Comparison of ENCODE assay signal across 13 mouse cellular contexts in the genomic region with DNA sequence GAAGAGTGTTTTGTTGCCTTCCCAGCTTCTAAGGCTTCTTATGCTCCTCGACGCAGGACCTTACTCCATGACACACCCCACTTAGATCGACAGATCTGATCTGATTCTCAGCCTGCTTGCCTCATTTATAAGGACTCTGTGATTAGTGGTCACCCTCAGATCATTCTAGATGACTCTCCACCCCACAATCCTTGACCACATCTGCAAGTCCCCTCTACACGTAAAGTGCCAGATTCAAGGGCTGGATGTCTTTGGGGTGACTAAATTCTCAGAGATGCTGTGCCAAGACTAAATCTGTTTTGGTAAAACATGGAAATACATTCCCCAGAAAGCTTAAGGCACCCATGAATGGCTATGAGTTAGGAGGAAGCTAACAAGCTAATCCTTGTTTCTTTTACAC. TPM values are rescaled to one million over a fixed set of nuclear protein-coding genes. Genes with fewer than 3 reads are reported as not detected.
DNase-seq lines count a peak whose midpoint lies in the region; ATAC-seq and TF ChIP-seq lines count a peak whose summit lies in the region.
"Had no signal": no experiment of that assay in that cellular context is flagged by ENCODE, and none has a peak within 500 bp of the region (broad histone marks: within the 10 kb centered on the region; RNA-seq: fewer than 3 reads in every experiment).

No protein-coding gene starts in this region.

- H3K9me3 ChIP-seq in heart, embryonic 13.5 days, result no peaks in the 10 kb centered on the region
- no peaks in the 10 kb centered on the region for H3K9me3 ChIP-seq in neural tube, embryonic 15.5 days (replicated peaks)
- no peaks in the 10 kb centered on the region for H3K9me3 ChIP-seq in heart, embryonic 16.5 days (replicated peaks; ENCODE audit: control insufficient read depth, low read length)
- no peaks in the 10 kb centered on the region for H3K9me3 ChIP-seq in liver, postnatal 0 days (ENCODE audit: low read length)
- H3K9me3 ChIP-seq: liver, embryonic 12.5 days had no signal

- TF ChIP-seq EP300 in liver, postnatal 0 days (IDR thresholded peaks at IDR 0.05; ENCODE audit: low read depth), result no peak

- peak overlapping the region; percentile 99 for H3K27ac ChIP-seq in heart, embryonic 13.5 days (replicated peaks)
- H3K27ac ChIP-seq in neural tube, embryonic 15.5 days (replicated peaks), result peak overlapping the region; percentile 72; the same call in 1 of the 2 replicates
- peak overlapping the region; percentile 100 for H3K27ac ChIP-seq in heart, embryonic 16.5 days (ENCODE audit: low read length)
- H3K27ac ChIP-seq in liver, postnatal 0 days (ENCODE audit: low read depth), result no peak overlapping the region
- H3K27ac ChIP-seq: liver, embryonic 12.5 days had no signal

- DNase-seq in heart, postnatal 36 days, result no peak
- no peak for DNase-seq in neural tube, embryonic 10.5 days (ENCODE audit: extremely low spot score, low spot score)
- no peak for DNase-seq in adrenal gland, adult 2 months
- no peak for DNase-seq in liver, postnatal 0 days
- DNase-seq: adrenal gland, postnatal 25 days; cerebellum, adult 18-20 months; lung, postnatal 14 days; right cerebral cortex, postnatal 4 days had no signal

- TF ChIP-seq POLR2A in myocyte (IDR thresholded peaks at IDR 0.05; ENCODE audit: insufficient read length, low read depth), result no peak

- intact Hi-C loops in heart, postnatal 36 days (cut with DNase I), result loop anchor here (5.0 kb wide), 3 partner anchors 72 to 152 kb away; a partner anchor contains a TSS

- peak overlapping the region; percentile 69 for H3K4me2 ChIP-seq in heart, embryonic 13.5 days
- no peak overlapping the region; the same call in 1 of the 2 replicates for H3K4me2 ChIP-seq in neural tube, embryonic 15.5 days
- peak overlapping the region; percentile 71 for H3K4me2 ChIP-seq in heart, embryonic 16.5 days (ENCODE audit: low read depth, low read length)
- H3K4me2 ChIP-seq in myocyte (ENCODE audit: low read depth), result peak overlapping the region; percentile 78
- no peak overlapping the region for H3K4me2 ChIP-seq in liver, postnatal 0 days (ENCODE audit: low read depth, low read length)

- peak overlapping the region; percentile 86 for H3K9ac ChIP-seq in heart, embryonic 13.5 days
- H3K9ac ChIP-seq in neural tube, embryonic 15.5 days (replicated peaks), result no peak overlapping the region
- H3K9ac ChIP-seq in heart, embryonic 16.5 days (ENCODE audit: low read length), result peak overlapping the region; percentile 85; the same call in 1 of the 2 replicates
- H3K9ac ChIP-seq in liver, postnatal 0 days (replicated peaks), result no peak overlapping the region
- H3K9ac ChIP-seq: liver, embryonic 12.5 days had no signal

- no peak overlapping the region for H3K4me3 ChIP-seq in heart, embryonic 13.5 days
- H3K4me3 ChIP-seq in neural tube, embryonic 15.5 days (replicated peaks), result no peak overlapping the region
- H3K4me3 ChIP-seq in heart, embryonic 16.5 days (ENCODE audit: low read length), result no peak overlapping the region
- H3K4me3 ChIP-seq in myocyte, result no peak overlapping the region
- H3K4me3 ChIP-seq in liver, postnatal 0 days (ENCODE audit: low read depth, low read length), result no peak overlapping the region
- H3K4me3 ChIP-seq: liver, embryonic 12.5 days had no signal

- no peaks in the 10 kb centered on the region for H3K27me3 ChIP-seq in heart, embryonic 13.5 days (replicated peaks)
- H3K27me3 ChIP-seq in neural tube, embryonic 15.5 days (replicated peaks), result no peaks in the 10 kb centered on the region
- H3K27me3 ChIP-seq in heart, embryonic 16.5 days (ENCODE audit: control insufficient read depth, insufficient read depth, low read length), result no peaks in the 10 kb centered on the region
- no peaks in the 10 kb centered on the region for H3K27me3 ChIP-seq in myocyte (ENCODE audit: control insufficient read depth, insufficient read depth, insufficient read length)
- H3K27me3 ChIP-seq in liver, postnatal 0 days (ENCODE audit: insufficient read depth, low read length), result no peaks in the 10 kb centered on the region
- H3K27me3 ChIP-seq: liver, embryonic 12.5 days had no signal

- H3ac ChIP-seq in myocyte (ENCODE audit: control insufficient read depth, insufficient read length), result no peak overlapping the region

- peaks cover 54% of the 10 kb centered on the region for H3K4me1 ChIP-seq in heart, embryonic 13.5 days
- peaks cover 15% of the 10 kb centered on the region for H3K4me1 ChIP-seq in neural tube, embryonic 15.5 days
- H3K4me1 ChIP-seq in heart, embryonic 16.5 days (ENCODE audit: control insufficient read depth, insufficient read depth, low read length), result peaks cover 33% of the 10 kb centered on the region
- H3K4me1 ChIP-seq in liver, postnatal 0 days (ENCODE audit: insufficient read depth), result peaks cover 4% of the 10 kb centered on the region; the same call in 1 of the 2 replicates

- H3K36me3 ChIP-seq in heart, embryonic 13.5 days, result peaks cover 14% of the 10 kb centered on the region
- H3K36me3 ChIP-seq in neural tube, embryonic 15.5 days, result no peaks in the 10 kb centered on the region
- peaks cover 11% of the 10 kb centered on the region for H3K36me3 ChIP-seq in heart, embryonic 16.5 days (ENCODE audit: control insufficient read depth, insufficient read depth)
- H3K36me3 ChIP-seq in myocyte (ENCODE audit: control insufficient read depth, insufficient read depth), result no peaks in the 10 kb centered on the region
- H3K36me3 ChIP-seq in liver, postnatal 0 days (replicated peaks; ENCODE audit: insufficient read depth, low read length), result no peaks in the 10 kb centered on the region
- H3K36me3 ChIP-seq: liver, embryonic 12.5 days had no signal

- ATAC-seq in heart, embryonic 13.5 days (ENCODE audit: extremely low read depth, insufficient number of reproducible peaks, low FRiP score, low TSS enrichment), result no peak
- ATAC-seq in neural tube, embryonic 15.5 days (ENCODE audit: low FRiP score), result no peak
- ATAC-seq in heart, embryonic 16.5 days (replicated peaks; ENCODE audit: extremely low read depth, insufficient read depth, low FRiP score), result no peak
- no peak for ATAC-seq in liver, postnatal 0 days

- no peaks in the 10 kb centered on the region for H3K79me2 ChIP-seq in myocyte (ENCODE audit: control insufficient read depth, insufficient read depth)

- 80% methylated on average over 4 of the region's 4 CpGs for WGBS in heart, embryonic 13.5 days
- 89% methylated on average over 4 of the region's 4 CpGs for whole genome bisulfite sequencing in neural tube, embryonic 15.5 days
- WGBS in heart, embryonic 16.5 days, result 80% methylated on average over 4 of the region's 4 CpGs
- 73% methylated on average over 4 of the region's 4 CpGs for WGBS in liver, postnatal 0 days (ENCODE audit: insufficient replicate concordance)

- TF ChIP-seq CTCF in liver, postnatal 0 days (IDR thresholded peaks at IDR 0.05; ENCODE audit: low read depth), result no peak

TF ChIP-seq in myocyte, 11 proteins besides CTCF, POLR2A, EP300 and RAD21:
- TF ChIP-seq USF1 (IDR thresholded peaks at IDR 0.05; ENCODE audit: low read depth) (no peak), CEBPB (IDR thresholded peaks at IDR 0.05; ENCODE audit: insufficient read depth, poor library complexity, severe bottlenecking) (peak; percentile 29; the same call in 1 of the 2 replicates)

RNA-seq across cellular contexts. Expression of a gene that starts 0.8 kb away (rescaled TPM):
- polyA plus RNA-seq in heart, embryonic 13.5 days (2015; fragmentation: Nextera tagmentation; extraction: Ambion mirVana), result 32.5 and 33.2 TPM in 2 replicates
- total RNA-seq in heart, postnatal 36 days (2021), result 100 to 1,000 TPM; 326 to 381 TPM
- 0.84 and 1.5 TPM in 2 replicates for polyA plus RNA-seq in neural tube, embryonic 15.5 days (2015; fragmentation: Nextera tagmentation; extraction: Ambion mirVana)
- 40.6 and 43.8 TPM in 2 replicates for polyA plus RNA-seq in heart, embryonic 16.5 days (2015; fragmentation: Nextera tagmentation; extraction: Ambion mirVana)
- 7.0 TPM for polyA plus RNA-seq in myocyte (2012; fragmentation: generic; extraction: Trizol)
- under 1 TPM; 0.52 to 0.79 TPM for total RNA-seq in adrenal gland, adult 2 months (2021)
- 0.13 and 0.21 TPM in 2 replicates for polyA plus RNA-seq in adrenal gland, adult 2 months (2012; rRNA removed)
- 0.05 and 0.22 TPM in 2 replicates for polyA plus RNA-seq in liver, postnatal 0 days (2015; fragmentation: Nextera tagmentation; extraction: Ambion mirVana)

Comparison
In these comparisons a context has a peak if more than half of its experiments do, and no peak if none do; other contexts are left out.
1. H3K4me2 ChIP-seq: peak in heart, embryonic 13.5 days (single experiment), heart, embryonic 16.5 days (single experiment) and myocyte (single experiment); none in neural tube, embryonic 15.5 days (single experiment) and liver, postnatal 0 days (single experiment).
2. H3K9ac ChIP-seq: peak in heart, embryonic 13.5 days (single experiment) and heart, embryonic 16.5 days (single experiment); none in neural tube, embryonic 15.5 days (single experiment) and liver, postnatal 0 days (single experiment).